Mouse (Mus musculus): ENCODE measurements around the gene Olfr1417. TPM values are rescaled to one million over a fixed set of nuclear protein-coding genes. Genes with fewer than 3 reads are reported as not detected.

Olfr1417 gene
- not detected for polyA plus RNA-seq (2015; fragmentation: Illumina TruSeq; extraction: RNeasy Lipid Tissue Mini Kit (QIAGEN cat#74804); ENCODE audit: insufficient read depth, low read depth, low replicate concordance)

DNA sequence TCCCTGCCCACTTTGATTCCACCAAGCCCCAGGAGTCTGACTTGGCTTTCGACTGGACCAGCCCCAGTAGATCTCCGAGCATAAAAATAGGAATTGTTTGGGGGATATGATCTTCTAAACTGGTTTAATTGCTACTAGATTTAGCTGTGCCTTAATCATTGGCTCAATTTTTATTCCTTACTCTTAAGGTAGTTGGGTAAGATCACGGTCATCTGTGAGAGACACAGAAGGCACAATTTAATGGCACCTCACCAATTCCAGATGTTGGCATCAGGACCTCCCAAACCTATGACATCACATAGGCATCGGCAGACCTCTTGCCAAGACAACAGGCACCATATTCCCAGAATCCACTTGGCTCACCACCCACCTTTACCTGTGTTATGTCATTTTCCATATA is at the start of gene Olfr1417:
TSS of gene Olfr1417 (minus strand) at position 101 of the 400 bp plus-strand sequence.

DNA sequence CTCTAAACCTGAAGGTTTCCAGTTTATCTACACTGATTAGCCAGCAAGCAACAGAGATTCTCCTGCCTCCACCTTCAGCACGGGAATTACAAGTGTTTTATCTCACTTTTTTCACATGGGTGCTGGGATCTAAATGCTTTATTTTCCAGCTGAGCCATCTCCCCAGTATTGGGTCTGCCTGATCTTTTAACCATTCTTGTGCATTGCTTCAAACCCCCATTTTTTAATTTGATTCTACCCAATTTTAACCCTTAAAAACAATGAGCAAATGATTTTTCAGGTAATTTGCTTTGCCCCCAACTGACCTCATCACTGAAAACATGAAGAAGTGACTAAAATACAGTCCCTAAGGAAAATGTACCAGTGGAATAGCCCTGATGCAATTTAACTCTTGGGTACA is 47.2 kb upstream of the Olfr1417 start, which contains the start of gene Olfr1420:
TSS of gene Olfr1420 (plus strand) at position 301 of the 400 bp plus-strand sequence.

DNA sequence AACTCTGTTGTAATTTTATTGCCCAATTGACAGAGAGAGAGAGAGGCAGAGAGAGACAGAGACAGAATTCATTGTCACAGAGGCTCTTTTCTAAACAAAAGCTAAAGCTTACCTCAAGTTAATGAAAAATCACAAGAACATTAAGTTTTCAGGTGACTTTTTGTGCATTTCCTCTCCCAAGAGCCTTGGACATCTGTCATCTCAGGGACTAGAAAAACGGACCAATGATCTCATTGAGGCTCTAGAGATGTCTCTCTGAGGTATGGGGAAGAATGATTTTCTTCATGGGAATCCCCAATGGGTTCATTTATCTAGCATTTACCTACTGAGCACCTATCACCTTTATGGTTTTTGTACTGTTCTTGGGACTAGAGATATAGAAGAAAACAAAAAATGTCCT is 36.0 kb upstream of the Olfr1417 start, which contains the start of gene Olfr1419:
TSS of gene Olfr1419 (minus strand) at position 101 of the 400 bp plus-strand sequence.

DNA sequence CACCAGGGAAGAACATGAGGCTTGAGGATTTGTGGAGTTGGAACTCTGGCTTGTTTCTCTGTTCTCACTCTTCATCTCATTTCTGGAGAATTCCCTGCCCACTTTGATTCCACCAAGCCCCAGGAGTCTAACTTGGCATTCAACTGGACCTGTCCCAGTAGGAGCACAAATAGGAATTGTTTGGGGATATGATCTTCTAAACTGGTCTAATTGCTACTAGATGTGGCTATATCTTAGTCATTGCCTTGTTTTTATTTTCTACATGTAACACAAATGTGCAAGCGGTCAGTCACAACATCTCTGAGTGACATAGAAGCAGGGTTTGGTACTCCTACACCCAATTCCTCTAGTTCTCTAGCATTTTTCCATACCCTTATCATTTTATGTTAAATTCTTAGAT is 21.9 kb upstream of the Olfr1417 start, which contains the start of gene Olfr1418:
TSS of gene Olfr1418 (minus strand) at position 101 of the 400 bp plus-strand sequence.

DNA sequence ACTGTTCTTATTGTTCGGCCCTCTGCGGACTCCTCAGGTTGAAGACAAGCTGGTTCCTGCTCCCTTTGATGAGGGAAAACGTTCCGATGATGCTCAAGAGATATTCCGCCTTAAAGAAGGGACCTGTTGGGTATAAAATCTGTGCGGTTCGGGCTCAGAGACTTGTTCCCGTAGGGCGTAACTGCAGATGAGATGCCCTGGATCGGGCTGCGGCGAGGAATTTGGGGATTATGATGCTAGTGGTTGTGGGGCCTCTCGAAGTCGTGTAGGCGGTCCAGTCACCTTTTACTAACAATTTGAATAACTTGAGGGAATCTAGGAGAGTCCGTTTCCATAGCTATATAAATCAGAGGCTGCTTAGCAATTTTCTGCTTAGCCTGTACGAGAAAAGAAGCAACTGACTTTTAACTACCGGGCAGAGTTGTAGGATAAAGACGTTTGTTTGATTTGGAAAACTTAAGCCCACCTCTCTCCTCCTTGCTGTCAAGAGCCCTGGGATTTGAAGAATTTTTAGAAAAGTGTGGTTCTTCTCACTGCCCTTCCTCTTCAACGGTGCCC is 19.8 kb downstream of the Olfr1417 start, which contains the start of gene Stx3:
TSS of gene Stx3 (minus strand) at position 261 of the 558 bp plus-strand sequence.

Other genes with a start within 250 kb of the Olfr1417 start
- gene Ms4a6d, start 234.4 kb downstream of the Olfr1417 start, polyA plus RNA-seq (2015; fragmentation: Illumina TruSeq; extraction: RNeasy Lipid Tissue Mini Kit (QIAGEN cat#74804); ENCODE audit: insufficient read depth, low read depth, low replicate concordance), result 2.2 TPM
- not detected for gene Ms4a2, start 215.5 kb downstream of the Olfr1417 start, polyA plus RNA-seq (2015; fragmentation: Illumina TruSeq; extraction: RNeasy Lipid Tissue Mini Kit (QIAGEN cat#74804); ENCODE audit: insufficient read depth, low read depth, low replicate concordance)
- gene Ms4a3, start 198.4 kb downstream of the Olfr1417 start, polyA plus RNA-seq (2015; fragmentation: Illumina TruSeq; extraction: RNeasy Lipid Tissue Mini Kit (QIAGEN cat#74804); ENCODE audit: insufficient read depth, low read depth, low replicate concordance), result not detected
- not detected for gene Oosp2, start 178.7 kb downstream of the Olfr1417 start, polyA plus RNA-seq (2015; fragmentation: Illumina TruSeq; extraction: RNeasy Lipid Tissue Mini Kit (QIAGEN cat#74804); ENCODE audit: insufficient read depth, low read depth, low replicate concordance)
- gene Oosp1, start 148.1 kb downstream of the Olfr1417 start, polyA plus RNA-seq (2015; fragmentation: Illumina TruSeq; extraction: RNeasy Lipid Tissue Mini Kit (QIAGEN cat#74804); ENCODE audit: insufficient read depth, low read depth, low replicate concordance), result not detected
- not detected for gene Oosp3, start 142.2 kb downstream of the Olfr1417 start, polyA plus RNA-seq (2015; fragmentation: Illumina TruSeq; extraction: RNeasy Lipid Tissue Mini Kit (QIAGEN cat#74804); ENCODE audit: insufficient read depth, low read depth, low replicate concordance)
- gene Gif, start 91.7 kb downstream of the Olfr1417 start, polyA plus RNA-seq (2015; fragmentation: Illumina TruSeq; extraction: RNeasy Lipid Tissue Mini Kit (QIAGEN cat#74804); ENCODE audit: insufficient read depth, low read depth, low replicate concordance), result not detected
- 6.5 TPM for gene Mrpl16, start 68.8 kb downstream of the Olfr1417 start, polyA plus RNA-seq (2015; fragmentation: Illumina TruSeq; extraction: RNeasy Lipid Tissue Mini Kit (QIAGEN cat#74804); ENCODE audit: insufficient read depth, low read depth, low replicate concordance)
- 4.8 TPM for gene Stx3, start 19.8 kb downstream of the Olfr1417 start, polyA plus RNA-seq (2015; fragmentation: Illumina TruSeq; extraction: RNeasy Lipid Tissue Mini Kit (QIAGEN cat#74804); ENCODE audit: insufficient read depth, low read depth, low replicate concordance)
- not detected for gene Olfr1418, start 21.8 kb upstream of the Olfr1417 start, polyA plus RNA-seq (2015; fragmentation: Illumina TruSeq; extraction: RNeasy Lipid Tissue Mini Kit (QIAGEN cat#74804); ENCODE audit: insufficient read depth, low read depth, low replicate concordance)
- not detected for gene Olfr1419, start 35.9 kb upstream of the Olfr1417 start, polyA plus RNA-seq (2015; fragmentation: Illumina TruSeq; extraction: RNeasy Lipid Tissue Mini Kit (QIAGEN cat#74804); ENCODE audit: insufficient read depth, low read depth, low replicate concordance)
- not detected for gene Olfr1420, start 47.3 kb upstream of the Olfr1417 start, polyA plus RNA-seq (2015; fragmentation: Illumina TruSeq; extraction: RNeasy Lipid Tissue Mini Kit (QIAGEN cat#74804); ENCODE audit: insufficient read depth, low read depth, low replicate concordance)
- 5.2 TPM for gene Patl1, start 73.2 kb upstream of the Olfr1417 start, polyA plus RNA-seq (2015; fragmentation: Illumina TruSeq; extraction: RNeasy Lipid Tissue Mini Kit (QIAGEN cat#74804); ENCODE audit: insufficient read depth, low read depth, low replicate concordance)
- gene Osbp, start 126.7 kb upstream of the Olfr1417 start, polyA plus RNA-seq (2015; fragmentation: Illumina TruSeq; extraction: RNeasy Lipid Tissue Mini Kit (QIAGEN cat#74804); ENCODE audit: insufficient read depth, low read depth, low replicate concordance), result 9.6 TPM
- not detected for gene Olfr1423, start 202.1 kb upstream of the Olfr1417 start, polyA plus RNA-seq (2015; fragmentation: Illumina TruSeq; extraction: RNeasy Lipid Tissue Mini Kit (QIAGEN cat#74804); ENCODE audit: insufficient read depth, low read depth, low replicate concordance)
- not detected for gene Olfr1424, start 223.5 kb upstream of the Olfr1417 start, polyA plus RNA-seq (2015; fragmentation: Illumina TruSeq; extraction: RNeasy Lipid Tissue Mini Kit (QIAGEN cat#74804); ENCODE audit: insufficient read depth, low read depth, low replicate concordance)
- not detected for gene Olfr1425, start 238.5 kb upstream of the Olfr1417 start, polyA plus RNA-seq (2015; fragmentation: Illumina TruSeq; extraction: RNeasy Lipid Tissue Mini Kit (QIAGEN cat#74804); ENCODE audit: insufficient read depth, low read depth, low replicate concordance)

Measured in pancreas, adult 10 weeks (tissue).